Mouse (Mus musculus) macrophage (primary cell): ENCODE data around the gene Gm3286. TPM values are rescaled to one million over a fixed set of nuclear protein-coding genes. Genes with fewer than 3 reads are reported as not detected.
"Not testable (repeated sequence)": the region's sequence is repeated elsewhere in the genome, so short reads cannot be mapped to it uniquely, and the experiment has no call there.

ENCODE experiments used
- H3K27ac ChIP-seq: fragments of 350-480 bp; formaldehyde crosslinking; 2 replicates; pipeline ENCODE4 v1.9.0; 2021
- H3K36me3 ChIP-seq: fragments of 350-480 bp; formaldehyde crosslinking; 2 replicates; pipeline ENCODE4 v1.9.0; 2021; ENCODE audit errors: inconsistent target
- H3K4me3 ChIP-seq: fragments of 350-480 bp; formaldehyde crosslinking; 2 replicates; pipeline ENCODE4 v1.9.0; 2021; ENCODE audit errors: inconsistent target
- H3K79me2 ChIP-seq: fragments of 350-480 bp; formaldehyde crosslinking; 2 replicates; pipeline ENCODE4 v1.9.0; 2021; ENCODE audit errors: inconsistent target
- polyA plus RNA-seq: library from polyadenylated mRNA; stranded (reverse); fragments of 250-400 nt; gene quantifications from 3 replicates; pipeline ENCODE4 v1.2.4, GENCODE M21; 2018; ENCODE audit warnings: inconsistent platforms
- total RNA-seq, 78 experiments: library from RNA; depleted of rRNA; stranded (reverse); fragments of 250-400 nt; gene quantifications; 1 replicate in 9 of 78; 2 replicates in 24 of 78; 3 replicates in 43 of 78; 4 replicates in 2 of 78; pipeline ENCODE4 v1.2.4; 2018; ENCODE audit warnings: inconsistent platforms in 56 of 78

Gene Gm3286
- not detected for total RNA-seq (2018; cell fraction: chromatin; rRNA removed)
- total RNA-seq (2018; cell fraction: cytosol; rRNA removed) = not detected
- total RNA-seq (2018; cell fraction: nucleus; rRNA removed) = not detected
- polyA plus RNA-seq = not detected in 3 replicates

DNA sequence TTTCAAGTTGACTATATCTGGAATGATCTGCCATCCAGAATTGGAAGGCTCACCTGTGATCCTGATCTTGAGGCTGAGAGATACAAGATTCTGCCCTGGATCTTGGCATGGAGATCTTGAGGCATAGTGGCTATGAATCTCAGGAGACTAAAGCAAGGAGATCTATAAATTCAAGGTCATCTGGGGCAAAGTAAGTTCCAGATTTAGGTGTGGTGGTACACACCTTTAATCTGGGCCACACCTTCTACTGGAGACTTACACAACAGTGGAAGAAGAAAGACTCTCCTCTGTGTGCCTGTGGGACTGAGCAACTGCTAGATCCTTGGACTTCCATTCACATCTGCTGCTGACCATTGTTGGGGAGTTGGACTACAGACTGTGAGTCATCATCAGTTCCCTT is at the start of gene Gm3286:
Gene Gm3286 (plus strand): TSS at position 301 of the 400 bp plus-strand sequence.
- H3K36me3 ChIP-seq, H3K27ac ChIP-seq, H3K4me3 ChIP-seq, H3K79me2 ChIP-seq: not testable (repeated sequence)

Other genes with a start within 250 kb of the Gm3286 start
- gene Gm10424, start 238.0 kb upstream of the Gm3286 start, polyA plus RNA-seq = not detected in 3 replicates
- gene Gm3259, start 204.8 kb upstream of the Gm3286 start, polyA plus RNA-seq = not detected in 3 replicates
- not detected in 3 replicates for gene D5Ertd577e, start 54.0 kb upstream of the Gm3286 start, polyA plus RNA-seq
- gene Gm7971, start 84.1 kb downstream of the Gm3286 start, polyA plus RNA-seq = not detected in 3 replicates
- not detected in 3 replicates for gene Gm7978, start 225.4 kb downstream of the Gm3286 start, polyA plus RNA-seq
- not detected in 3 replicates for gene Gm7982, start 231.3 kb downstream of the Gm3286 start, polyA plus RNA-seq